Mouse (Mus musculus): ENCODE measurements around the gene Ube2e2. TPM values are rescaled to one million over a fixed set of nuclear protein-coding genes. Genes with fewer than 3 reads are reported as not detected.

Gene Ube2e2
- total and polyA plus RNA-seq, 3 experiments = not detected

DNA sequence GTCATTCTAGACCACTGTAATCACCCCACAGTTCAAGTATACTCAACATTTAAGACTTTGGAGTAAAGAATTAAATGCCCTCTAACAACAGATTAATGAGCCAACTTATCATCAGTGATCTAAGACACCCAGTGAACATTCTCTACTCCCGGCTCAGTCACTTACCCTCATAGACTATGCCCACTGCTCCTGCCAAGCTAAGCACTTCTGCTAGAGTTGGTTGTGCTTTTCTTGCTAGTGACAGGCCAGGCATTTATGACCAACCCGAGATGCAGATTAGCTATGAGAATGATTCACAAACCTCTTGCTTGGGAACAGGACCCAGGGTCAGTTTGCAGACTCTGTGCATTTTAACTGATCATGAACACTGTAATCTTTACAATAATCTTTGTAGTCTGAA, 230.4 kb downstream of the Ube2e2 start:
- no peaks in the 10 kb centered on the region for H3K36me3 ChIP-seq (replicated peaks in 1 of 2; ENCODE audit: control insufficient read depth in 1 of 2, insufficient read depth in 1 of 2, low read length in 1 of 2)
- peaks cover 7% of the 10 kb centered on the region for H3K9me3 ChIP-seq (replicated peaks; ENCODE audit: low read length)
- in situ Hi-C loops (cut with MboI; ENCODE audit: low pct_ligation_motif_present, low pct_unique_long_range_greater_than_20kb, low sequenced_read_pairs) (no loop called here), dilution Hi-C loops (cut with MboI; ENCODE audit: extremely low pct_ligation_motif_present, extremely low pct_unique_long_range_greater_than_20kb, low sequenced_read_pairs) (no loop called here)
- H3K4me3 ChIP-seq (replicated peaks in 1 of 3; ENCODE audit: low read depth in 2 of 3, low read length in 2 of 3, poor library complexity in 1 of 3) = no peak overlapping the region
- H3K4me2 ChIP-seq (ENCODE audit: insufficient read depth, low read depth, poor library complexity, severe bottlenecking) = no peak overlapping the region
- no peak overlapping the region for H3K27ac ChIP-seq (ENCODE audit: insufficient read depth, low read depth)
- H3K4me1 ChIP-seq (ENCODE audit: control insufficient read depth in 1 of 2, insufficient read depth in 2 of 2) = peaks cover 0 to 30% of the 10 kb centered on the region in 2 experiments; a peak in 3 of 4 replicates
- TF ChIP-seq TCF12 (IDR thresholded peaks at IDR 0.05; ENCODE audit: low read depth, low read length) = no peak
- no peak for TF ChIP-seq UBTF (IDR thresholded peaks at IDR 0.05; ENCODE audit: low read depth, low read length)
- TF ChIP-seq NRF1 (IDR thresholded peaks at IDR 0.05; ENCODE audit: low read depth, low read length) = no peak
- H3K79me2 ChIP-seq (replicated peaks; ENCODE audit: control insufficient read depth, extremely low read depth, insufficient read depth, poor library complexity, severe bottlenecking) = no peaks in the 10 kb centered on the region
- no peak for DNase-seq (ENCODE audit: extremely low read depth)
- no peaks in the 10 kb centered on the region for H3K27me3 ChIP-seq (replicated peaks)
- no peak overlapping the region for H3K9ac ChIP-seq (ENCODE audit: insufficient read depth, low read depth)

- Histone ChIP-seq H3K4me3 (replicated peaks in 1 of 3; ENCODE audit: low read depth in 2 of 3, low read length in 2 of 3, poor library complexity in 1 of 3) (no peak overlapping the region), H3K27me3 (replicated peaks) (no peaks in the 10 kb centered on the region), H3K9me3 (replicated peaks; ENCODE audit: low read length) (peaks cover 7% of the 10 kb centered on the region), H3K79me2 (replicated peaks; ENCODE audit: control insufficient read depth, extremely low read depth, insufficient read depth, poor library complexity, severe bottlenecking) (no peaks in the 10 kb centered on the region), H3K4me1 (ENCODE audit: control insufficient read depth in 1 of 2, insufficient read depth in 2 of 2) (no peaks in the 10 kb centered on the region), H3K36me3 (replicated peaks in 1 of 2; ENCODE audit: control insufficient read depth in 1 of 2, insufficient read depth in 1 of 2, low read length in 1 of 2) (no peaks in the 10 kb centered on the region), H3K9ac (ENCODE audit: insufficient read depth, low read depth) (no peak overlapping the region), H3K4me2 (ENCODE audit: insufficient read depth, low read depth, poor library complexity, severe bottlenecking) (no peak overlapping the region), H3K27ac (ENCODE audit: insufficient read depth, low read depth) (no peak overlapping the region)
- in situ Hi-C loops (cut with MboI; ENCODE audit: low pct_ligation_motif_present, low pct_unique_long_range_greater_than_20kb, low sequenced_read_pairs) (no loop called here), dilution Hi-C loops (cut with MboI; ENCODE audit: extremely low pct_ligation_motif_present, extremely low pct_unique_long_range_greater_than_20kb, low sequenced_read_pairs) (no loop called here)
- DNase-seq (ENCODE audit: extremely low read depth) = no peak
- TF ChIP-seq NRF1 (IDR thresholded peaks at IDR 0.05; ENCODE audit: low read depth, low read length) = no peak
- no peak for TF ChIP-seq MXI1 (IDR thresholded peaks at IDR 0.05; ENCODE audit: low read depth, low read length)
- TF ChIP-seq PAX5 (IDR thresholded peaks at IDR 0.05; ENCODE audit: low read length) = no peak
- no peak for TF ChIP-seq BHLHE40 (IDR thresholded peaks at IDR 0.05; ENCODE audit: low read depth, low read length)
- no peak for TF ChIP-seq CTCF (conservative IDR thresholded peaks at IDR 0.05 in 1 of 2, IDR thresholded peaks at IDR 0.05 in 1 of 2; ENCODE audit: low read depth in 2 of 2, low read length in 2 of 2)
- TF ChIP-seq POLR2A (IDR thresholded peaks at IDR 0.05; ENCODE audit: low read depth, low read length) = no peak
- no peak for TF ChIP-seq TBP (conservative IDR thresholded peaks at IDR 0.05; ENCODE audit: low read depth, low read length)
- no peak for TF ChIP-seq MAX (IDR thresholded peaks at IDR 0.05; ENCODE audit: low read length)
- TF ChIP-seq ZC3H11A (IDR thresholded peaks at IDR 0.05; ENCODE audit: low read depth, low read length) = no peak
- TF ChIP-seq ETS1 (conservative IDR thresholded peaks at IDR 0.05; ENCODE audit: low read depth, low read length) = no peak
- TF ChIP-seq MAFK (IDR thresholded peaks at IDR 0.05; ENCODE audit: insufficient replicate concordance, low read length) = no peak
- no peak for TF ChIP-seq SMC3 (IDR thresholded peaks at IDR 0.05; ENCODE audit: low read depth, low read length)
- TF ChIP-seq RAD21 (IDR thresholded peaks at IDR 0.05; ENCODE audit: low read depth, low read length) = no peak
- TF ChIP-seq IRF4 (IDR thresholded peaks at IDR 0.05; ENCODE audit: low read depth, low read length) = no peak
- no peak for TF ChIP-seq TCF12 (IDR thresholded peaks at IDR 0.05; ENCODE audit: low read depth, low read length)
- TF ChIP-seq ELF1 (IDR thresholded peaks at IDR 0.05; ENCODE audit: low read depth, low read length) = no peak
These were observed 236.0 kb downstream of the Ube2e2 start for GRCm38 (mm10) chr14:18657777-18658753.

Data from CH12.LX (cell line).